Mouse (Mus musculus): ENCODE data around the gene Ifngr2. TPM values are rescaled to one million over a fixed set of nuclear protein-coding genes. Genes with fewer than 3 reads are reported as not detected.

Ifngr2 gene
- total RNA-seq (2023) = 49.6 to 55.0 TPM (median 52.8 TPM) in 4 replicates

GRCm38 (mm10) chr16:91546836-91547741, at the start of gene Ifngr2:
Gene Ifngr2, plus strand, starts transcription at chr16:91547072.

GRCm38 (mm10) chr16:91597672-91598010, 50.8 kb downstream of the Ifngr2 start, which contains the start of gene Tmem50b:
Gene Tmem50b, minus strand, starts transcription at chr16:91597800.

Other genes with a start within 250 kb of the Ifngr2 start
- 46.9 to 59.1 TPM (median 47.7 TPM) in 4 replicates for gene Ifnar2, start 174.3 kb upstream of the Ifngr2 start, total RNA-seq (2023)
- not detected in 4 replicates for gene Gm21970, start 155.4 kb upstream of the Ifngr2 start, total RNA-seq (2023)
- gene Il10rb, start 140.9 kb upstream of the Ifngr2 start, total RNA-seq (2023) = 88.9 to 102 TPM (median 91.6 TPM) in 4 replicates
- 156 to 189 TPM (median 162 TPM) in 4 replicates for gene Ifnar1, start 61.8 kb upstream of the Ifngr2 start, total RNA-seq (2023)
- gene Tmem50b, start 50.7 kb downstream of the Ifngr2 start, total RNA-seq (2023) = 33.6 to 37.2 TPM (median 36.6 TPM) in 4 replicates
- 0.46 to 1.8 TPM (median 0.83 TPM) in 4 replicates for gene Dnajc28, start 72.0 kb downstream of the Ifngr2 start, total RNA-seq (2023)
- gene Gart, start 99.9 kb downstream of the Ifngr2 start, total RNA-seq (2023) = 60.8 to 87.7 TPM (median 77.5 TPM) in 4 replicates
- 535 to 566 TPM (median 560 TPM) in 4 replicates for gene Son, start 100.4 kb downstream of the Ifngr2 start, total RNA-seq (2023)
- 79.3 to 88.8 TPM (median 83.8 TPM) in 4 replicates for gene Donson, start 141.7 kb downstream of the Ifngr2 start, total RNA-seq (2023)
- 39.3 to 53.5 TPM (median 49.0 TPM) in 4 replicates for gene Cryzl1, start 181.9 kb downstream of the Ifngr2 start, total RNA-seq (2023)
- 17.6 to 29.5 TPM (median 25.7 TPM) in 4 replicates for gene Itsn1, start 182.2 kb downstream of the Ifngr2 start, total RNA-seq (2023)

All from B cell, adult 62 days (primary cell).